8 mouse cellular contexts compared by ENCODE assay signal in genomic region chr11:5954965-5955504, GRCm38 (mm10). TPM values are rescaled to one million over a fixed set of nuclear protein-coding genes. Genes with fewer than 3 reads are reported as not detected.
DNase-seq lines count a peak whose midpoint lies in the region; ATAC-seq lines count a peak whose summit lies in the region.

No protein-coding gene starts in this region.

- ATAC-seq in granulocyte monocyte progenitor cell, adult 5-6 weeks (replicated peaks; ENCODE audit: poor library complexity, severe bottlenecking) = peak; percentile 39

- H3K9me3 ChIP-seq in megakaryocyte, embryonic 14.5 days = no peaks in the 10 kb centered on the region

- H3K4me3 ChIP-seq in megakaryocyte, embryonic 14.5 days (replicated peaks) = peak overlapping the region; percentile 93

- H3K36me3 ChIP-seq in megakaryocyte, embryonic 14.5 days (replicated peaks; ENCODE audit: low read length) = peaks cover 25% of the 10 kb centered on the region

- H3K4me1 ChIP-seq in megakaryocyte, embryonic 14.5 days = peaks cover 51% of the 10 kb centered on the region

- no peaks in the 10 kb centered on the region for H3K27me3 ChIP-seq in megakaryocyte, embryonic 14.5 days (replicated peaks)

- peak; percentile 35 for DNase-seq in ovary, adult 18-20 months (ENCODE audit: low spot score)
- no peak for DNase-seq in ovary, postnatal 10 days (ENCODE audit: low spot score)
- DNase-seq in brain, adult 2 months (ENCODE audit: low read depth, low spot score) = peak; percentile 78
- peak; percentile 67 to 82 for DNase-seq in kidney, postnatal 4 days
- DNase-seq in spleen, postnatal 36 days (ENCODE audit: low spot score in 2 of 2) = peak; percentile 33 to 41
- DNase-seq in adrenal gland, postnatal 25 days = no peak

RNA-seq across cellular contexts. Expression of gene Ykt6, which starts 0.5 kb away (rescaled TPM):
- total RNA-seq in granulocyte monocyte progenitor cell, adult 5-6 weeks (2014; fragmentation: Nextera tagmentation) = 47.8 and 48.4 TPM in 2 replicates
- total RNA-seq in granulocyte monocyte progenitor cell, adult 5-6 weeks (2017) = 44.1 and 45.2 TPM in 2 replicates
- 3.9 and 8.8 TPM in 2 replicates for polyA plus RNA-seq in megakaryocyte, embryonic 14.5 days (2012; ENCODE audit: insufficient read depth, low replicate concordance)
- 75.5 and 86.3 TPM in 2 replicates for total RNA-seq in adrenal gland, postnatal 25 days (2021)

RNA-seq across cellular contexts. Expression of gene Gck, which starts 5.2 kb away (rescaled TPM):
- not detected in 2 replicates for total RNA-seq in granulocyte monocyte progenitor cell, adult 5-6 weeks (2014; fragmentation: Nextera tagmentation)
- not detected in 2 replicates for total RNA-seq in granulocyte monocyte progenitor cell, adult 5-6 weeks (2017)
- 1.7 TPM in 1 of 2 replicates, not detected in the other for polyA plus RNA-seq in megakaryocyte, embryonic 14.5 days (2012; ENCODE audit: insufficient read depth, low replicate concordance)
- 3.1 and 4.0 TPM in 2 replicates for total RNA-seq in adrenal gland, postnatal 25 days (2021)

RNA-seq across cellular contexts. Expression of gene Myl7, which starts 56.5 kb away (rescaled TPM):
- not detected in 2 replicates for total RNA-seq in granulocyte monocyte progenitor cell, adult 5-6 weeks (2014; fragmentation: Nextera tagmentation)
- not detected in 2 replicates for total RNA-seq in granulocyte monocyte progenitor cell, adult 5-6 weeks (2017)
- polyA plus RNA-seq in megakaryocyte, embryonic 14.5 days (2012; ENCODE audit: insufficient read depth, low replicate concordance) = not detected in 2 replicates
- total RNA-seq in adrenal gland, postnatal 25 days (2021) = not detected in 2 replicates

Comparison
In these comparisons a context has a peak if more than half of its experiments do, and no peak if none do; other contexts are left out.
1. DNase-seq: peak in ovary, adult 18-20 months (single experiment), brain, adult 2 months (single experiment), kidney, postnatal 4 days (2 of 2) and spleen, postnatal 36 days (2 of 2); none in ovary, postnatal 10 days (single experiment) and adrenal gland, postnatal 25 days (single experiment).